Mouse (Mus musculus): ENCODE measurements around the gene Nufip2. TPM values are rescaled to one million over a fixed set of nuclear protein-coding genes. Genes with fewer than 3 reads are reported as not detected.
A peak's percentile ranks its signal among the peaks of the same experiment; 100 is the strongest.

Nufip2 gene
- polyA plus RNA-seq, 1 experiment from 2014 or later = 3.6 TPM

GRCm38 (mm10) chr11:77762783-77763672, 77.1 kb downstream of the Nufip2 start, which contains the start of gene Myo18a:
Myo18a (plus strand) TSS chr11:77763246.
- WGBS = 2% methylated on average over 67 of the region's 79 CpGs
- Histone ChIP-seq H3K4me1 (replicated peaks; ENCODE audit: control insufficient read depth, insufficient read depth, low read length) (peaks cover 38% of the 10 kb centered on the region), H3K9ac (replicated peaks; ENCODE audit: low read depth, low read length) (peak within 1 kb of the TSS; percentile 100), H3K27me3 (replicated peaks; ENCODE audit: control insufficient read depth, insufficient read depth, low read length) (no peaks in the 10 kb centered on the region), H3K36me3 (ENCODE audit: control insufficient read depth, insufficient read depth) (no peaks in the 10 kb centered on the region), H3K4me2 (ENCODE audit: low read length) (peak within 1 kb of the TSS; percentile 97), H3K27ac (ENCODE audit: low read length) (peak within 1 kb of the TSS; percentile 91), H3K9me3 (ENCODE audit: control insufficient read depth, low read length) (no peaks in the 10 kb centered on the region), H3K4me3 (replicated peaks; ENCODE audit: low read length) (peak within 1 kb of the TSS; percentile 97)
- peak; percentile 88 for ATAC-seq

GRCm38 (mm10) chr11:77763673-77764340, 77.9 kb downstream of the Nufip2 start:
- Histone ChIP-seq H3K27ac (ENCODE audit: low read length) (peak overlapping the region; percentile 91), H3K4me2 (ENCODE audit: low read length) (peak overlapping the region; percentile 97), H3K9me3 (ENCODE audit: control insufficient read depth, low read length) (no peaks in the 10 kb centered on the region), H3K9ac (replicated peaks; ENCODE audit: low read depth, low read length) (peak overlapping the region; percentile 100), H3K27me3 (replicated peaks; ENCODE audit: control insufficient read depth, insufficient read depth, low read length) (no peaks in the 10 kb centered on the region), H3K4me3 (replicated peaks; ENCODE audit: low read length) (peak overlapping the region; percentile 97), H3K36me3 (ENCODE audit: control insufficient read depth, insufficient read depth) (no peaks in the 10 kb centered on the region), H3K4me1 (replicated peaks; ENCODE audit: control insufficient read depth, insufficient read depth, low read length) (peaks cover 38% of the 10 kb centered on the region)
- 3% methylated on average over 26 of the region's 26 CpGs for WGBS
- ATAC-seq = peak; percentile 73

GRCm38 (mm10) chr11:77764694-77765458, 78.9 kb downstream of the Nufip2 start:
- WGBS = 56% methylated on average over 9 of the region's 9 CpGs
- ATAC-seq = no peak
- Histone ChIP-seq H3K27ac (ENCODE audit: low read length) (no peak overlapping the region), H3K9ac (replicated peaks; ENCODE audit: low read depth, low read length) (peak overlapping the region; percentile 100), H3K4me1 (replicated peaks; ENCODE audit: control insufficient read depth, insufficient read depth, low read length) (peaks cover 38% of the 10 kb centered on the region), H3K36me3 (ENCODE audit: control insufficient read depth, insufficient read depth) (no peaks in the 10 kb centered on the region), H3K4me3 (replicated peaks; ENCODE audit: low read length) (peak overlapping the region; percentile 97), H3K27me3 (replicated peaks; ENCODE audit: control insufficient read depth, insufficient read depth, low read length) (no peaks in the 10 kb centered on the region), H3K4me2 (ENCODE audit: low read length) (peak overlapping the region; percentile 97), H3K9me3 (ENCODE audit: control insufficient read depth, low read length) (no peaks in the 10 kb centered on the region)

GRCm38 (mm10) chr11:77765459-77765777, 79.5 kb downstream of the Nufip2 start:
- ATAC-seq = no peak
- H3K4me3 ChIP-seq (replicated peaks; ENCODE audit: low read length) = no peak overlapping the region
- peaks cover 38% of the 10 kb centered on the region for H3K4me1 ChIP-seq (replicated peaks; ENCODE audit: control insufficient read depth, insufficient read depth, low read length)
- H3K9ac ChIP-seq (replicated peaks; ENCODE audit: low read depth, low read length) = no peak overlapping the region
- no peak overlapping the region for H3K27ac ChIP-seq (ENCODE audit: low read length)
- no peaks in the 10 kb centered on the region for H3K9me3 ChIP-seq (ENCODE audit: control insufficient read depth, low read length)
- peak overlapping the region; percentile 18 for H3K4me2 ChIP-seq (ENCODE audit: low read length)
- 50% methylated on average over 4 of the region's 4 CpGs for WGBS
- no peaks in the 10 kb centered on the region for H3K27me3 ChIP-seq (replicated peaks; ENCODE audit: control insufficient read depth, insufficient read depth, low read length)
- no peaks in the 10 kb centered on the region for H3K36me3 ChIP-seq (ENCODE audit: control insufficient read depth, insufficient read depth)

GRCm38 (mm10) chr11:77766351-77767001, 80.5 kb downstream of the Nufip2 start:
- Histone ChIP-seq H3K36me3 (ENCODE audit: control insufficient read depth, insufficient read depth) (no peaks in the 10 kb centered on the region), H3K9ac (replicated peaks; ENCODE audit: low read depth, low read length) (peak overlapping the region; percentile 55; the same call in 1 of the 2 replicates), H3K4me1 (replicated peaks; ENCODE audit: control insufficient read depth, insufficient read depth, low read length) (peaks cover 38% of the 10 kb centered on the region), H3K4me2 (ENCODE audit: low read length) (peak overlapping the region; percentile 55), H3K27ac (ENCODE audit: low read length) (peak overlapping the region; percentile 28; the same call in 1 of the 2 replicates), H3K27me3 (replicated peaks; ENCODE audit: control insufficient read depth, insufficient read depth, low read length) (no peaks in the 10 kb centered on the region), H3K4me3 (replicated peaks; ENCODE audit: low read length) (peak overlapping the region; percentile 31), H3K9me3 (ENCODE audit: control insufficient read depth, low read length) (no peaks in the 10 kb centered on the region)
- 0 out of 2 replicates have a peak, but pooled peaks have one; percentile 21 for ATAC-seq
- WGBS = 5% methylated on average over 35 of the region's 35 CpGs

GRCm38 (mm10) chr11:77769496-77769895, 83.5 kb downstream of the Nufip2 start:
- H3K36me3 ChIP-seq (ENCODE audit: control insufficient read depth, insufficient read depth) = no peaks in the 10 kb centered on the region
- ATAC-seq = no peak
- H3K27ac ChIP-seq (ENCODE audit: low read length) = no peak overlapping the region
- no peaks in the 10 kb centered on the region for H3K27me3 ChIP-seq (replicated peaks; ENCODE audit: control insufficient read depth, insufficient read depth, low read length)
- H3K4me3 ChIP-seq (replicated peaks; ENCODE audit: low read length) = no peak overlapping the region
- no peak overlapping the region for H3K4me2 ChIP-seq (ENCODE audit: low read length)
- H3K9me3 ChIP-seq (ENCODE audit: control insufficient read depth, low read length) = no peaks in the 10 kb centered on the region
- 73% methylated on average over 4 of the region's 4 CpGs for WGBS
- no peak overlapping the region for H3K9ac ChIP-seq (replicated peaks; ENCODE audit: low read depth, low read length)
- H3K4me1 ChIP-seq (replicated peaks; ENCODE audit: control insufficient read depth, insufficient read depth, low read length) = peaks cover 26% of the 10 kb centered on the region

GRCm38 (mm10) chr11:77770346-77770745, 84.4 kb downstream of the Nufip2 start:
- H3K4me2 ChIP-seq (ENCODE audit: low read length) = no peak overlapping the region
- WGBS = 85% methylated on average over 8 of the region's 8 CpGs
- H3K27me3 ChIP-seq (replicated peaks; ENCODE audit: control insufficient read depth, insufficient read depth, low read length) = no peaks in the 10 kb centered on the region
- no peak overlapping the region for H3K4me3 ChIP-seq (replicated peaks; ENCODE audit: low read length)
- peaks cover 17% of the 10 kb centered on the region for H3K4me1 ChIP-seq (replicated peaks; ENCODE audit: control insufficient read depth, insufficient read depth, low read length)
- ATAC-seq = no peak
- no peaks in the 10 kb centered on the region for H3K9me3 ChIP-seq (ENCODE audit: control insufficient read depth, low read length)
- no peak overlapping the region for H3K9ac ChIP-seq (replicated peaks; ENCODE audit: low read depth, low read length)
- no peaks in the 10 kb centered on the region for H3K36me3 ChIP-seq (ENCODE audit: control insufficient read depth, insufficient read depth)
- H3K27ac ChIP-seq (ENCODE audit: low read length) = no peak overlapping the region

- Histone ChIP-seq H3K9me3 (ENCODE audit: control insufficient read depth, low read length) (no peaks in the 10 kb centered on the region), H3K36me3 (ENCODE audit: control insufficient read depth, insufficient read depth) (no peaks in the 10 kb centered on the region), H3K27me3 (replicated peaks; ENCODE audit: control insufficient read depth, insufficient read depth, low read length) (no peaks in the 10 kb centered on the region), H3K9ac (replicated peaks; ENCODE audit: low read depth, low read length) (no peak overlapping the region), H3K4me3 (replicated peaks; ENCODE audit: low read length) (no peak overlapping the region), H3K4me2 (ENCODE audit: low read length) (no peak overlapping the region), H3K4me1 (replicated peaks; ENCODE audit: control insufficient read depth, insufficient read depth, low read length) (peaks cover 6% of the 10 kb centered on the region), H3K27ac (ENCODE audit: low read length) (no peak overlapping the region)
- ATAC-seq = no peak
- 68% methylated on average over 8 of the region's 8 CpGs for WGBS
These were observed 86.1 kb downstream of the Nufip2 start for GRCm38 (mm10) chr11:77771879-77772713.
